Mouse (Mus musculus) layer of hippocampus, postnatal 25 days (tissue): ENCODE measurements around the gene Dalrd3. TPM values are rescaled to one million over a fixed set of nuclear protein-coding genes. Genes with fewer than 3 reads are reported as not detected.

ENCODE experiments used
- DNase-seq, 2 experiments: peaks; one replicate each; pipeline ENCODE4 v3.0.0; 2022; ENCODE audit warnings: mixed read lengths in 2 of 2, low spot score in 1 of 2; ENCODE audit errors: extremely low spot score in 1 of 2
- microRNA-seq, 2 experiments: library from miRNA; unstranded; fragments of <30 nt; microRNA quantifications; one replicate each; pipeline ENCODE4 v1.2.0; 2021
- total RNA-seq, 2 experiments: library from RNA; stranded (reverse); gene quantifications; 2 replicates each; pipeline ENCODE4 v1.2.3; 2021

Dalrd3 gene
- total RNA-seq, 2 experiments from 2014 or later, result 95.4 to 107 TPM

- DNase-seq, result no peak
These were observed 39.2 kb downstream of the Dalrd3 start for GRCm38 (mm10) chr9:108608889-108609288.

GRCm38 (mm10) chr9:108611488-108611887, 41.8 kb downstream of the Dalrd3 start:
- DNase-seq, result no peak

GRCm38 (mm10) chr9:108617301-108617700, 47.6 kb downstream of the Dalrd3 start:
- DNase-seq, result no peak

Small RNA genes lying within 50 kb of the gene (microRNA-seq; reads per million reads assigned to microRNA genes)
- gene Gm24083 (0 reads per million in 2 experiments), gene Mir191 (0 reads per million in 2 experiments), gene Mir425 (1,030 to 1,035 reads per million in 2 experiments)

Other genes starting within 250 kb of the Dalrd3 start
- 10 to 100 TPM; 64.8 to 76.7 TPM for gene Gpx1, start 231.0 kb upstream of the Dalrd3 start, total RNA-seq
- 100 to 1,000 TPM; 102 to 108 TPM for gene Usp4, start 222.0 kb upstream of the Dalrd3 start, total RNA-seq
- 1 to 10 TPM; 1.4 to 2.4 TPM for gene 1700102P08Rik, start 177.1 kb upstream of the Dalrd3 start, total RNA-seq
- gene Ccdc36, start 141.4 kb upstream of the Dalrd3 start, total RNA-seq, result under 1 TPM; 0.10 to 0.16 TPM
- not detected for gene BC048562, start 133.4 kb upstream of the Dalrd3 start, total RNA-seq
- gene Ccdc71, start 109.4 kb upstream of the Dalrd3 start, total RNA-seq, result 10 to 100 TPM; 28.4 to 41.1 TPM
- gene Klhdc8b, start 108.3 kb upstream of the Dalrd3 start, total RNA-seq, result 10 to 100 TPM; 17.6 to 21.3 TPM
- gene Lamb2, start 90.2 kb upstream of the Dalrd3 start, total RNA-seq, result 10 to 100 TPM; 25.9 to 27.8 TPM
- gene Usp19, start 79.3 kb upstream of the Dalrd3 start, total RNA-seq, result 100 to 1,000 TPM; 127 to 155 TPM
- 10 to 100 TPM; 76.6 to 82.5 TPM for gene Qars, start 62.2 kb upstream of the Dalrd3 start, total RNA-seq
- gene Qrich1, start 53.1 kb upstream of the Dalrd3 start, total RNA-seq, result 100 to 1,000 TPM; 133 to 142 TPM
- gene Impdh2, start 9.6 kb upstream of the Dalrd3 start, total RNA-seq, result 10 to 100 TPM; 60.1 to 62.8 TPM
- gene Ndufaf3, start 2.5 kb upstream of the Dalrd3 start, total RNA-seq, result 10 to 100 TPM; 54.3 to 70.4 TPM
- gene Wdr6, start 8.9 kb downstream of the Dalrd3 start, total RNA-seq, result 100 to 1,000 TPM; 116 to 134 TPM
- gene P4htm, start 27.8 kb downstream of the Dalrd3 start, total RNA-seq, result 10 to 100 TPM; 92.0 to 97.8 TPM
- 10 to 100 TPM; 49.3 to 53.9 TPM for gene Arih2, start 79.5 kb downstream of the Dalrd3 start, total RNA-seq
- gene Slc25a20, start 92.2 kb downstream of the Dalrd3 start, total RNA-seq, result 10 to 100 TPM; 18.2 to 18.4 TPM
- gene Prkar2a, start 119.4 kb downstream of the Dalrd3 start, total RNA-seq, result 10 to 100 TPM; 38.7 to 38.8 TPM
- 100 to 1,000 TPM; 203 to 244 TPM for gene Ip6k2, start 213.9 kb downstream of the Dalrd3 start, total RNA-seq
- 10 to 100 TPM; 64.9 to 68.1 TPM for gene Nckipsd, start 238.5 kb downstream of the Dalrd3 start, total RNA-seq